Mouse (Mus musculus): ENCODE results near the gene Rbm3. TPM values are rescaled to one million over a fixed set of nuclear protein-coding genes. Genes with fewer than 3 reads are reported as not detected.

Rbm3 gene
- polyA plus RNA-seq (2015; fragmentation: Nextera tagmentation; extraction: Ambion mirVana), result 308 and 398 TPM in 2 replicates

GRCm38 (mm10) chrX:8145153-8145991 lies at the start of gene Rbm3:
Rbm3 (minus strand) TSS chrX:8145880.

DNA sequence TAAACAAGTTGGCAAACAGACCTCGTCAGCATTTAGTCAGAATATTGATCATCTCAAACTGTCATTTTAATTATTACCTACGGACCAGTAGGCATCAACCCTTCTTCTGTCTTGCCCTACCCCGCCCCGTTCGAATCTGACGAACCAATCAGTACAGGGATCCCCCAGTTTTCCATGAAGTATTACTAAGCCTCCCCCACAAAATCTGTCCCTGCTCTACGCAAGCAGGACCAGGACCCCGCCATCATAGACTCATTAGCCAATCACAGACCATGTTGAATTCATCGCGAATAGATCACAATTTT lies 47.7 kb upstream of the Rbm3 start, which contains the start of gene Ebp:
TSS of gene Ebp (minus strand) at position 94 of the 305 bp plus-strand sequence.

GRCm38 (mm10) chrX:8175504-8176385 lies 30.1 kb upstream of the Rbm3 start, which contains the start of gene Tbc1d25:
Tbc1d25 (minus strand) TSS chrX:8176181.

GRCm38 (mm10) chrX:8132017-8132976 lies 13.4 kb downstream of the Rbm3 start, which contains the start of gene Wdr13:
Wdr13 (minus strand) TSS chrX:8132892.

GRCm38 (mm10) chrX:8090346-8090953 lies 55.2 kb downstream of the Rbm3 start, which contains the start of gene Was:
Was (minus strand) TSS chrX:8090498.

Other genes with a start within 250 kb of the Rbm3 start
- gene Pqbp1, start 246.6 kb downstream of the Rbm3 start, polyA plus RNA-seq (2015; fragmentation: Nextera tagmentation; extraction: Ambion mirVana), result 50.7 and 56.9 TPM in 2 replicates
- 93.9 and 99.0 TPM in 2 replicates for gene Timm17b, start 246.5 kb downstream of the Rbm3 start, polyA plus RNA-seq (2015; fragmentation: Nextera tagmentation; extraction: Ambion mirVana)
- not detected in 2 replicates for gene Gm10491, start 238.0 kb downstream of the Rbm3 start, polyA plus RNA-seq (2015; fragmentation: Nextera tagmentation; extraction: Ambion mirVana)
- not detected in 2 replicates for gene Gm10490, start 236.3 kb downstream of the Rbm3 start, polyA plus RNA-seq (2015; fragmentation: Nextera tagmentation; extraction: Ambion mirVana)
- 0.06 and 0.21 TPM in 2 replicates for gene Pcsk1n, start 226.1 kb downstream of the Rbm3 start, polyA plus RNA-seq (2015; fragmentation: Nextera tagmentation; extraction: Ambion mirVana)
- gene Eras, start 217.3 kb downstream of the Rbm3 start, polyA plus RNA-seq (2015; fragmentation: Nextera tagmentation; extraction: Ambion mirVana), result not detected in 2 replicates
- gene Hdac6, start 198.0 kb downstream of the Rbm3 start, polyA plus RNA-seq (2015; fragmentation: Nextera tagmentation; extraction: Ambion mirVana), result 5.4 and 5.6 TPM in 2 replicates
- 0.66 and 0.77 TPM in 2 replicates for gene Gata1, start 167.8 kb downstream of the Rbm3 start, polyA plus RNA-seq (2015; fragmentation: Nextera tagmentation; extraction: Ambion mirVana)
- not detected in 2 replicates for gene Glod5, start 127.4 kb downstream of the Rbm3 start, polyA plus RNA-seq (2015; fragmentation: Nextera tagmentation; extraction: Ambion mirVana)
- 9.1 and 10.1 TPM in 2 replicates for gene Suv39h1, start 71.1 kb downstream of the Rbm3 start, polyA plus RNA-seq (2015; fragmentation: Nextera tagmentation; extraction: Ambion mirVana)
- gene Was, start 55.4 kb downstream of the Rbm3 start, polyA plus RNA-seq (2015; fragmentation: Nextera tagmentation; extraction: Ambion mirVana), result 0.35 and 0.71 TPM in 2 replicates
- gene Wdr13, start 13.0 kb downstream of the Rbm3 start, polyA plus RNA-seq (2015; fragmentation: Nextera tagmentation; extraction: Ambion mirVana), result 10.3 and 11.4 TPM in 2 replicates
- gene Tbc1d25, start 30.3 kb upstream of the Rbm3 start, polyA plus RNA-seq (2015; fragmentation: Nextera tagmentation; extraction: Ambion mirVana), result 3.9 and 4.3 TPM in 2 replicates
- gene Ebp, start 47.6 kb upstream of the Rbm3 start, polyA plus RNA-seq (2015; fragmentation: Nextera tagmentation; extraction: Ambion mirVana), result 16.0 and 23.1 TPM in 2 replicates
- gene Porcn, start 60.6 kb upstream of the Rbm3 start, polyA plus RNA-seq (2015; fragmentation: Nextera tagmentation; extraction: Ambion mirVana), result 4.0 and 4.2 TPM in 2 replicates
- gene Ftsj1, start 106.5 kb upstream of the Rbm3 start, polyA plus RNA-seq (2015; fragmentation: Nextera tagmentation; extraction: Ambion mirVana), result 17.2 and 17.9 TPM in 2 replicates
- 0.16 and 0.22 TPM in 2 replicates for gene Slc38a5, start 125.3 kb upstream of the Rbm3 start, polyA plus RNA-seq (2015; fragmentation: Nextera tagmentation; extraction: Ambion mirVana)
- gene Ssxb10, start 181.5 kb upstream of the Rbm3 start, polyA plus RNA-seq (2015; fragmentation: Nextera tagmentation; extraction: Ambion mirVana), result not detected in 2 replicates
- not detected in 2 replicates for gene Ssxb9, start 221.1 kb upstream of the Rbm3 start, polyA plus RNA-seq (2015; fragmentation: Nextera tagmentation; extraction: Ambion mirVana)

Measured in skeletal muscle tissue, postnatal 0 days (tissue).